Mouse (Mus musculus) myocyte (in vitro differentiated cells): Measurements from ENCODE around the gene Fbxo11. TPM values are rescaled to one million over a fixed set of nuclear protein-coding genes. Genes with fewer than 3 reads are reported as not detected.

Experiments used
- H3K27me3 ChIP-seq: one replicate; pipeline ENCODE4 v1.6.1; 2011; ENCODE audit not compliant: control insufficient read depth, insufficient read depth, insufficient read length
- H3K36me3 ChIP-seq: one replicate; pipeline ENCODE4 v1.6.1; 2011; ENCODE audit not compliant: control insufficient read depth, insufficient read depth
- H3K4me2 ChIP-seq: one replicate; pipeline ENCODE4 v1.6.1; 2011; ENCODE audit warnings: low read depth, control low read depth
- H3K4me3 ChIP-seq: one replicate; pipeline ENCODE4 v1.5.1; 2011; ENCODE audit warnings: mild to moderate bottlenecking, control low read depth, moderate library complexity
- H3K79me2 ChIP-seq: one replicate; pipeline ENCODE4 v1.6.1; 2011; ENCODE audit not compliant: control insufficient read depth, insufficient read depth
- H3ac ChIP-seq: one replicate; pipeline ENCODE4 v1.6.1; 2011; ENCODE audit not compliant: control insufficient read depth, insufficient read length
- CEBPB ChIP-seq: IDR thresholded peaks from 2 replicates; pipeline ENCODE4 v1.6.1; 2011; ENCODE audit warnings: mild to moderate bottlenecking, moderate library complexity; ENCODE audit not compliant: poor library complexity, insufficient read depth, severe bottlenecking
- E2F4 ChIP-seq: IDR thresholded peaks from one replicate; pipeline ENCODE4 v1.6.1; 2011; ENCODE audit warnings: mild to moderate bottlenecking, control low read depth, moderate library complexity; ENCODE audit not compliant: insufficient read depth
- MAX ChIP-seq: IDR thresholded peaks from one replicate; pipeline ENCODE4 v1.6.1; 2011; ENCODE audit warnings: low read depth, mild to moderate bottlenecking, control low read depth
- MYOD1 ChIP-seq, 3 experiments: IDR thresholded peaks; one replicate each; pipeline ENCODE4 v1.6.1; 2011; ENCODE audit warnings: control low read depth in 2 of 3, low read depth in 2 of 3, mild to moderate bottlenecking in 2 of 3, moderate library complexity in 1 of 3; ENCODE audit not compliant: insufficient read length in 2 of 3, control insufficient read depth in 1 of 3
- MYOG ChIP-seq, 3 experiments: IDR thresholded peaks; one replicate each; pipeline ENCODE4 v1.6.1; 2011; ENCODE audit warnings: control low read depth in 2 of 3, low read depth in 2 of 3, mild to moderate bottlenecking in 2 of 3; ENCODE audit not compliant: insufficient read length in 2 of 3, control insufficient read depth in 1 of 3, insufficient read depth in 1 of 3
- POLR2A ChIP-seq: IDR thresholded peaks from one replicate; pipeline ENCODE4 v1.6.1; 2011; ENCODE audit warnings: low read depth, mild to moderate bottlenecking, control low read depth, moderate library complexity; ENCODE audit not compliant: insufficient read length
- POLR2AphosphoS2 ChIP-seq: IDR thresholded peaks from one replicate; pipeline ENCODE4 v1.6.1; 2011; ENCODE audit warnings: low read depth, control low read depth; ENCODE audit not compliant: insufficient read length
- REST ChIP-seq: IDR thresholded peaks from one replicate; pipeline ENCODE4 v1.6.1; 2011; ENCODE audit warnings: mild to moderate bottlenecking, control low read depth, moderate library complexity; ENCODE audit not compliant: insufficient read depth, insufficient read length
- SRF ChIP-seq: IDR thresholded peaks from one replicate; pipeline ENCODE4 v1.6.1; 2011; ENCODE audit warnings: low read depth; ENCODE audit not compliant: control insufficient read depth, insufficient read length
- TCF12 ChIP-seq: IDR thresholded peaks from one replicate; pipeline ENCODE4 v1.6.1; 2011; ENCODE audit warnings: mild to moderate bottlenecking, control low read depth; ENCODE audit not compliant: poor library complexity, insufficient read depth, severe bottlenecking
- TCF3 ChIP-seq: IDR thresholded peaks from one replicate; pipeline ENCODE4 v1.6.1; 2011; ENCODE audit warnings: low read depth, control low read depth; ENCODE audit not compliant: insufficient read length
- USF1 ChIP-seq: IDR thresholded peaks from one replicate; pipeline ENCODE4 v1.6.1; 2011; ENCODE audit warnings: low read depth, mild to moderate bottlenecking, control low read depth, moderate library complexity
- polyA plus RNA-seq: library from polyadenylated mRNA; unstranded; fragments of >200 nt; fragmentation: generic; extraction: Trizol; gene quantifications from one replicate; pipeline ENCODE4 v1.2.1, GENCODE M21; 2012; ENCODE audit warnings: missing spikeins

Gene Fbxo11
- polyA plus RNA-seq, 1 experiment, result 15.4 TPM

- H3K36me3 ChIP-seq, result no peaks in the 10 kb centered on the region
- TF ChIP-seq MYOG (IDR thresholded peaks at IDR 0.05; ENCODE audit: control insufficient read depth in 1 of 3, insufficient read depth in 1 of 3, insufficient read length in 2 of 3, low read depth in 2 of 3), result peak; percentile 82 to 93 (median 83)
- peak; percentile 91 for TF ChIP-seq USF1
- TF ChIP-seq POLR2AphosphoS2, result no peak
- no peak for TF ChIP-seq POLR2A
- no peak for TF ChIP-seq SRF
- TF ChIP-seq CEBPB, result no peak
- TF ChIP-seq MAX, result no peak
- peak; percentile 85 to 97 (median 94) for TF ChIP-seq MYOD1 (IDR thresholded peaks at IDR 0.05; ENCODE audit: control insufficient read depth in 1 of 3, insufficient read length in 2 of 3, low read depth in 2 of 3)
- TF ChIP-seq TCF3, result peak; percentile 47
- peak; percentile 69 for TF ChIP-seq TCF12
- no peak for TF ChIP-seq E2F4
- TF ChIP-seq REST, result no peak
- H3K4me3 ChIP-seq, result no peak overlapping the region
- H3ac ChIP-seq, result no peak overlapping the region
- peak overlapping the region; percentile 68 for H3K4me2 ChIP-seq
- H3K27me3 ChIP-seq, result no peaks in the 10 kb centered on the region
- peaks cover 100% of the 10 kb centered on the region for H3K79me2 ChIP-seq
Measured at GRCm38 (mm10) chr17:88042099-88043086, 22.7 kb downstream of the Fbxo11 start.

GRCm38 (mm10) chr17:88040810-88041209, 24.3 kb downstream of the Fbxo11 start:
- no peak overlapping the region for H3K4me3 ChIP-seq
- no peaks in the 10 kb centered on the region for H3K36me3 ChIP-seq
- no peak for TF ChIP-seq MYOG (IDR thresholded peaks at IDR 0.05; ENCODE audit: control insufficient read depth in 1 of 3, insufficient read depth in 1 of 3, insufficient read length in 2 of 3, low read depth in 2 of 3)
- no peak for TF ChIP-seq USF1
- no peak overlapping the region for H3ac ChIP-seq
- no peaks in the 10 kb centered on the region for H3K27me3 ChIP-seq
- no peak overlapping the region for H3K4me2 ChIP-seq
- H3K79me2 ChIP-seq, result peaks cover 100% of the 10 kb centered on the region

- no peaks in the 10 kb centered on the region for H3K27me3 ChIP-seq
- H3K36me3 ChIP-seq, result no peaks in the 10 kb centered on the region
- H3K4me3 ChIP-seq, result no peak overlapping the region
- H3K79me2 ChIP-seq, result peaks cover 100% of the 10 kb centered on the region
- no peak overlapping the region for H3ac ChIP-seq
- H3K4me2 ChIP-seq, result no peak overlapping the region
- TF ChIP-seq MYOG (IDR thresholded peaks at IDR 0.05; ENCODE audit: control insufficient read depth in 1 of 3, insufficient read depth in 1 of 3, insufficient read length in 2 of 3, low read depth in 2 of 3) (no peak), POLR2A (no peak), MAX (no peak), TCF12 (no peak), CEBPB (no peak), E2F4 (no peak), POLR2AphosphoS2 (no peak), USF1 (no peak), TCF3 (no peak), REST (no peak), SRF (no peak), MYOD1 (IDR thresholded peaks at IDR 0.05; ENCODE audit: control insufficient read depth in 1 of 3, insufficient read length in 2 of 3, low read depth in 2 of 3) (no peak)
Measured at GRCm38 (mm10) chr17:88034418-88034817, 30.7 kb downstream of the Fbxo11 start.

- Histone ChIP-seq H3K4me2 (no peak overlapping the region), H3ac (no peak overlapping the region), H3K4me3 (no peak overlapping the region), H3K36me3 (no peaks in the 10 kb centered on the region), H3K27me3 (no peaks in the 10 kb centered on the region), H3K79me2 (peaks cover 99% of the 10 kb centered on the region)
- no peak for TF ChIP-seq TCF3
- no peak for TF ChIP-seq MYOD1 (IDR thresholded peaks at IDR 0.05; ENCODE audit: control insufficient read depth in 1 of 3, insufficient read length in 2 of 3, low read depth in 2 of 3)
- TF ChIP-seq REST, result no peak
- no peak for TF ChIP-seq E2F4
- TF ChIP-seq MAX, result no peak
- no peak for TF ChIP-seq SRF
- no peak for TF ChIP-seq MYOG (IDR thresholded peaks at IDR 0.05; ENCODE audit: control insufficient read depth in 1 of 3, insufficient read depth in 1 of 3, insufficient read length in 2 of 3, low read depth in 2 of 3)
- no peak for TF ChIP-seq CEBPB
- TF ChIP-seq USF1, result no peak
- TF ChIP-seq TCF12, result no peak
- TF ChIP-seq POLR2AphosphoS2, result no peak
- no peak for TF ChIP-seq POLR2A
Measured at GRCm38 (mm10) chr17:88031755-88032154, 33.3 kb downstream of the Fbxo11 start.
